Mouse (Mus musculus): ENCODE results near the gene Nsun2.
"Not testable (repeated sequence)": the region's sequence is repeated elsewhere in the genome, so short reads cannot be mapped to it uniquely, and the experiment has no call there.

The Nsun2 gene

DNA sequence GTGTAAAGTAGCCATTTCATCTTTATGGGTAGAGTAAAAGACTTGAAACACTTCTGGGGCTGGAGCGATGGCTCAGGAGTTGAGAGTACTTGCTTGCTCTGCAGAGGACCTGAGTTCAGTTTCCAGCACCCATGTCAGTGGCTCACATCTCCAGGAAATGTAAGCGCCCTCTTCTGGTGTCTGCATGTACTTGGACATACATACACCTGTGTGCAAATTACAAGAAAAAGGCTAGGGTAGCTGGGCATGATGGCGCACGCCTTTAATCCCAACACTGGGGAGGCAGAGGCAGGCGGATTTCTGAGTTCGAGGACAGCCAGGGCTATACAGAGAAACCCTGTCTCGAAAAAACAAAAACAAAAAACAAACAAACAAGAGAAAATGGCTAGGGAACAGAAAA lies 102.3 kb downstream of the Nsun2 start:
- DNase-seq (ENCODE audit: low spot score in 2 of 2) = not testable (repeated sequence)

DNA sequence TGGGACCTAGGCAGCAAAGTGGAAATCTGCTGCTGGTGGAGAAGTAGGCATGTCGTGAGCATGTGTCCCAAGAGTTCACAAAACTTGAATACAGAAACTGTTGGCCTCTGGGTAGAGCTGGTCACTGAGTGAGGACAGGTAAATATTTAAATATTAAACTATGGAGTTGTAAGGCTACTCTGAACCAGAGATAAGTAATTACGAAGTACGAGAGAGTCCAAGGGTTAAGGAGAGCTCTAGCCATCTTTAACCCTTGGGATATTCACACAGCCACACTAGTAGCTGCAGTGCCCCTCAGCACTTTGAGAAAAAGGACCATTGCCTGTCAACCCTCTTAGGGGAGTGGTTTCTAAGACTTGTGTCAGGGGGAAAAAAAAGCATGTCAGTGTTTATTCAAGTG lies 102.8 kb downstream of the Nsun2 start:
- DNase-seq (ENCODE audit: low spot score in 2 of 2) = no peak

DNA sequence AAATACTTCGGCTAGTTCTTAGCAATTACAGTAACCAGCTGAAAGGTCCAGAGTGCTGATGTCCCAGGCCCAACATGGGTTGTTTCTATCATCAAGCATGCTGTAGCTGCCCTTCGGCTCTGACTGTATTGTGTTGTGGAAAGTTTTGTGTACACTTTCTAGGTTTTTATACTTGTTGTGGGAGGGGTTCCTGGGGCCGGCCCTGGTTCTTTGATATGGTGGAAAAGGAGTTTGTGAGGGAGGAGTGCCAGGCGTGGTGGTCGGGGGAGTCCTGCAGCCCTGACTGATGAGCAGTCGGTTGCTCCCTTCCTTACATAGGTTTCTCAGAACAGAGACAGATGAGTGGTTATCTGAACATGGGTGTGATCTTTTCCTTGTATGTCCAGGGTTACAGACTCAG lies 103.3 kb downstream of the Nsun2 start:
- DNase-seq (ENCODE audit: low spot score in 2 of 2) = no peak

DNA sequence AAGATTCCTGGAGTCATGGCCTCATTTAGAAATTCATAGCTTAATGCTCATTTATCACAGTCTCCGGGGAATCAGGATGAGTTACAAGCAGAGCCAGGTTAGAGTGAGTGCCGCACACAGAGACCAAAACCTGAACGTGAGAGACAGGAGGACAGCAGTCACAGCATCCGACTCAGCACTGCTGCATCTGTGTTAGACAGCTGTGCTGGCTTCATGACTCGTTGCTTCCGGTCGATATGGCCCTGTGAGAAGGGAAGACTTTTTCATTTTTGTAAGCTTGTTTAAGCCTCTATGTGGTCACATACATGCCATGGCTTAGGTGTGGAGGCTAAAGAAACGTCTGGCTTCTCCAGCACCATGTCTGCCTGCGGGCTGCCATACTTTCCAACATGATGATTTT lies 104.1 kb downstream of the Nsun2 start:
- no peak for DNase-seq (ENCODE audit: low spot score in 2 of 2)

DNA sequence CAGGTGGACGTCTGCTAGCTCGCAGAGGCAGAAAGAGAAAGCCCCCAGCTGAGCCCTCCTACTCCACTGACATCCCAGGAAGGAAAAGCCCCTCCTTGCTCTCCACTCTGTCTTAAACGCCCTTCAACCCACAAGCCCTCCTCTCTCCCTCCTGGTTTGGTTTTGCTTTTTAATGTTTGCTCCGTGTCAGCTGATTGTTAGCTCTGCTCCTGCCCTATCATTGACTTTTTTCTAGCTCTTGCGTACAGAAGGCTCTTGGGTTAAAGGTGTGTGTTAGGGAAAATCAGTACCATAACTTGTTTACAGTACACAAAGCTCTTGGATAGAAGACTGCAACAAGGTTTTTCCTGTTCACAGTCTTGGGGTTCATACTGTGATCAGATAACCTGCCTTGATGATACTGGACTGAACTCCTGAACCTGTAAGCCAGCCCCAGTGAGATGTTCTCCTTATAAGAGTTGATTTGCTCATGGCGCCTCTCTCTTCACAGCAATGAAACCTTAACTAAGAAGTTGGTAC lies 104.6 kb downstream of the Nsun2 start:
- DNase-seq (ENCODE audit: low spot score in 2 of 2) = no peak

DNA sequence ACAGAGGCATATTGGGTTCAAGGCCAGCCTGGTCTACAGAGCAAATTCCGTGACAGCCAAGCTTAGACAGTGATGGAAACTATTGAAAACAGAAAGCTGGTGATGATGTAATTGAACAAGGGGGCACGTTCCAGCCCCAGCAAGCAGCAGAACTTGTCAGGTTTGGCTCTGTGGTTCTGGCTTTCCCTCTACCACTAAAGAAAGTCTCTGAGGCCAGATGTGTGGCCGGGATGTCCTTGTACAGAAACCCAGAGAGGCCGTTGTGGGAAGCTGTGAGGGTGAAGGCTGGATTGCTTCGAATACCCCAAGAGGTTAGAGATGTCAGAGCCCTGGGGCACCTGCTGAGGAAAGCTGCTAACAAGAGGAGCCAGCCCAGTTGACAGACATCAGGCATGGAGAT lies 105.7 kb downstream of the Nsun2 start:
- no peak for DNase-seq (ENCODE audit: low spot score in 2 of 2)

- no peak for DNase-seq (ENCODE audit: low spot score in 2 of 2)
These were observed 106.6 kb downstream of the Nsun2 start for GRCm38 (mm10) chr13:69640126-69640525.

GRCm38 (mm10) chr13:69640541-69640940 lies 107.0 kb downstream of the Nsun2 start:
- no peak for DNase-seq (ENCODE audit: low spot score in 2 of 2)

- DNase-seq (ENCODE audit: low spot score in 2 of 2) = no peak
These were observed 107.5 kb downstream of the Nsun2 start for GRCm38 (mm10) chr13:69641017-69641416.

DNA sequence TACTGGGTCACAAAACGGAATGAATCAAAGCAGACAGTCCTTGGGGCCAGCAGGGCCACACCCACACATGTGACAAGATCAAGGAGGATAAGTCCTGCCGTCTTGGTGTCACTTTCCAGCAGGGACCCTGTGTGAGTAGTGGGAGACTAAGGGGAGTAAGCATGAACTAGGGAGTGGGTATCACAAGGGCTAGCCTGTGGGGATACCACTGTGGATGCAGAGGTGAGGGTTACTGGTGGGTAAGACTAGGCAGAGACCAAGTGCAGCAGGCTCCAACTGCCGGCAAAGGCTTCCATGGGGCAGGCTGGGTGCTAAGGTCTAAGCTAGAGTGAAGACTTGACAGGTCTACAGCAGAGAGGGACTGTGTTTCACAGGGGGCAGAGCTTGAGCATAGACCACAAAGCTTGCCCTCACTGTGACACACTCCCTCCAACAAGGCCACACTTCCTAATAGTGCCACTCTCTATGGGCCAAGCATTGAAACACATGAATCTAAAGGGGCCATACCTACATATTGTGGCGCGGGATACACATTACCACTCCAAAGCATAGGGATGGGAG lies 109.2 kb downstream of the Nsun2 start:
- no peak for DNase-seq (ENCODE audit: low spot score in 2 of 2)

DNA sequence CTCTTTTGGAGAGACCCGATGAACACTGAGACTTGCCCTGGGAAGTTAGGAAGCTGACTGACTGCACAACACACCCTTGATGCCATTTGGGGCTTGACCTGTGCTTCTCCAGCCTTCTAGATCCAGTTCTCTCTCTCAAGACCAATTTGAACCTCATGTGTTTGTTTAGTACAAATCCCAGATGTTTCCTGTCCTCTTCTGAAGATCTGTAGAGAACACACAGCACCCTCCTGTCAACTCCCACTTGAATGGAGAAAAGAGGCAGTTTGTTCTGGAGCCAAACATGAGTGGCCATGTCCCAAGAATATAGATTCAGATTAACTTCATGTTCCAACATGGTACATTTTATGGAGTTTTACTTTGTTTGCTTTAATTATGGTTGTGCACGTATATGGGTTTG lies 110.4 kb downstream of the Nsun2 start:
- no peak for DNase-seq (ENCODE audit: low spot score in 2 of 2)

DNA sequence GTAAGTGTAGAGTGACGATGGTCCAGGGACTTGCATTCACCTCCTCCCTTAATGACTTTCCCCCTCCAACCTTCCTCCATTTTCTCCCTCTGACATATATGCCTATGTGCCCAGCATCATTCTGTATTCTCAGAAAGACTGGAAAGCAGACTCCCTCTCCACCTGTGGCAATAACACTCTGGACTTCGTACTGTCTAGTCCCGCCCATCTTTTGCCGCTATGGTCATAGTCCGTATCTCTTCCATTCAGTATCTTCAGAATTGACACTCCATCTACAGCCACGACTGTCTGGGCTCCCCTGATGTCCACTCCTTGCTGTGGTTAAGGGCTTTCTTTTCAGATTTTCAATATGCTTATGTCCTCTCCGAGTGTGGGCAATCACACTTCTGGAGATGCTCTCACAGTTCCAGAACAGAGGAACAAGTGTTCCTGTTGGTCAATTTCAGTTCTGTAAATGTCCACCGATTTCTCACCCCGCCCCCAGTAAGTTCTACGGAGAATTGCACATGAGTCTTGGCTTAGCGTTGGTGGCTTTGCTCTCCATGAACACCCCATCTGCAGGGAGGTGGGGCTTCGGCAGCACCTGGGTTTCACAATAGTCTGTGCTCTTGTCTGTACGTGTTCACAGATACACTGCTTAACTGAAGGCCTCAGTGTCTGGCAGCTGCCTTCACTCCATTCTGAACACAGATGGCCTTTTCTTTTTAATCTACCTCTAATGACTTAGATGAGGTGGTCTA lies 111.1 kb downstream of the Nsun2 start:
- no peak for DNase-seq (ENCODE audit: low spot score in 2 of 2)

GRCm38 (mm10) chr13:69645694-69646423 lies 112.3 kb downstream of the Nsun2 start:
- DNase-seq (ENCODE audit: low spot score in 2 of 2) = no peak

- DNase-seq (ENCODE audit: low spot score in 2 of 2) = no peak
These were observed 112.9 kb downstream of the Nsun2 start for GRCm38 (mm10) chr13:69646481-69646880.

DNA sequence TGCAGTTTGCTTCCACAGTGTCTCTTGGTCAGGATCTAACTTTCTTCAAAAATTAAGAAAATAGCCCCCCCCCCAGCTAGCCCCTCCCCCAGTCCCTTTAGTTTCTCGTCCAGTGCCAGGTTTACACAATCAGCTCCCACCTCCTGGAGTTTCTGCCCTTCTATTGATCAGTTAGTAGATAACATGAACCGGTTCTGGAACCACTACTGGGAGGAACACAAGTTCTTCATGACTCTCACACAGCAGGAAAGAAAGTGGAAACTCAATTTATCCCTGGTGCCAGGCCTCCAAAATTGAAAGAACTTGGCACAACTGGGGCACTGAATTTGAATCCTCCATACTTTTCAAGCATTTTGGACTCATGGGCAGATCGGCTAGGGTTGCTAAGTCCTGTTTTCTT lies 121.0 kb downstream of the Nsun2 start:
- no peak for DNase-seq (ENCODE audit: low spot score in 2 of 2)

- DNase-seq (ENCODE audit: low spot score in 2 of 2) = no peak
These were observed 138.6 kb downstream of the Nsun2 start for GRCm38 (mm10) chr13:69672121-69672520.

DNA sequence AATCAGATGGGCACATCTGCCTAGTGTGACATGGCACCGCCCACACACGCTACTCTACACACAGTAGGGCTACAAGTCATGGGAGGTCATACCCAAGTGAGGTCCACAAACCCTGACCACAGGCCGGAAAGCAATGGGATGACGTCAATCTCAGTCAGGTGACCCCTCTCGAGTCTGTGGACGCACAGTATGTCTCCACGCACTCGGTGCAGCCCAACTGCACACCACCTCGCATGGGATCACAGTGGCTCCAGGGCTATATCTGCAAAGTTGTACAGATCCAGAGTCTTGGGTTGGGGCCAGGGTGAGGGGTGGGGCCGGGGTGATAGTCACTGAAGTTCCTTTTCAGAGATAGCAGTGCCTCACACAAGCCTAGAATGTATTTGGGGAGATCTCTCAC lies 139.0 kb downstream of the Nsun2 start:
- DNase-seq (ENCODE audit: low spot score in 2 of 2) = no peak

DNA sequence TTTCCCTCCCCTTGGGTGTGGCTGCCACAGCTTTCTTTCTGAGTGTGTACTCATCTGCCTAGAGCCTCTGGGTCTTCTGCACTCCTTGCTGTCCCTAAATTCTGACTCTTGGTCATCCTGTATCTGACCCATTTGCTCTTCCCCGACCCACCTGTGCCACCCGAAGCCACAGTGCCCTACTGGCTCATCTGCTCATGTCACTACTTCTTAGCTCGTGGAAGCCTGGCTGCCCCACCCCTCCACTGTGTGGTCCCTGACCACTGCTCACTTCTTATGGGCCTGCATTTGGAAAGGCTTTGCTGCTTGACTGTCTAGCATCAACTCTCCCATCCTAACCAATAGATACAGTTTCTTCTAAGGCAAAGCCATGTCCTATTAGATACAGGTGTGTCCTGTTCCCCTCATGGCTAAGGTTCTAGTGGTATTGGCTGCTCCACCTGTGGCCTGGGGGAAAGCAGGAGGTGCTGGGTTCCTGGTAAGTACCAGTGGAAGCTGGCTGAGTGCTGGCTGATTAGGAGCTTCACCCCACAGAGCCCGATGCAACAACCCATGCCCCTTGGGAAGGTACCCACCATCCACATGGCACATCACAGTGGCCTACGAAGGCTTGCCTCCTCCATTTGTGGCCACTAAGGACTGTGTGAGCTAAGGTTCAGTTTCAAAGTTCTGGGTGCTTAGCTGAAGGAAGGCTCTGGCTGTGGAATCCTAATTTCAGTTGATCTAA lies 139.8 kb downstream of the Nsun2 start:
- no peak for DNase-seq (ENCODE audit: low spot score in 2 of 2)

DNA sequence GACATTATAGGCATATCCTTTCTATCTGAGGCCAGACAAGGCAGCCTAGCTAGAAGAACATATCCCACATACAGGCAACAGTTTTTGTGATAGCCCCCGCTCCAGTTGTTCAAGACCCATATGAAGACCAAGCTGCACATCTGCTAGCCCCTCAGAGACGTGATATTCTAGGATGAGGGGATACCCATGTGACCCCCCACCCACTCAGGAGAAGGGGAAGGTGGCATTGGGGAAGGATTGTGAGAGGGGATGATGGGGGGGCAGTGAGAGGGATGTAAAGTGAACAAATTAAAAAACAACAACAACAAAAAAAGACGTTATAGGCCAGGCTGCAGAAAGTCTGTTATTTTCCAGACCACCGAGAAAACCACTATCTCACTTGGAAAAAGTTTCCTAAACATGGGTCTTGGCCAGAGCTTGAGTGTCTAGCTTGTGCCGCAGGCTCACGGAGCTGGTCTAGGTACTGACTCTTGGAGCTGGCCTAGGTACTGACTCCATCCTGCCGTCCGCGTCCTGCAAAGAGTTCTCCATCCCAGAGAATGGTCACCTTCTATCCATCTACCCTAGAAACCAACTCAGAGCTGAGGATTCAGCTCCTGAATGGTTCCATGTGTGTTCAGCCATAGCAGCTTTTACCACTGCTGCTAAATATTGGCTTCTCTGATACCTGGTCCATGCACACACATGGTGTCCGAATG lies 140.5 kb downstream of the Nsun2 start:
- DNase-seq (ENCODE audit: low spot score in 2 of 2) = no peak

Data from cerebellum, postnatal 4 days (tissue).